Mouse (Mus musculus) cerebellum, adult 2 months (tissue): ENCODE results near the gene Dynlt1a.
"Not testable (repeated sequence)": the region's sequence is repeated elsewhere in the genome, so short reads cannot be mapped to it uniquely, and the experiment has no call there.

Experiments
- CTCF ChIP-seq: fragments of 200-500 bp; IDR thresholded peaks from 2 replicates; pipeline ENCODE4 v1.5.1; 2011; ENCODE audit warnings: low read depth, mild to moderate bottlenecking, control low read depth, low read length, moderate library complexity, borderline replicate concordance; ENCODE audit not compliant: insufficient read depth
- POLR2A ChIP-seq: fragments of 200-500 bp; IDR thresholded peaks from 2 replicates; pipeline ENCODE4 v1.6.1; 2011; ENCODE audit warnings: low read length, control low read depth, borderline replicate concordance; ENCODE audit not compliant: insufficient read depth

GRCm38 (mm10) chr17:6257070-6257456, 60.2 kb downstream of the Dynlt1a start:
- TF ChIP-seq POLR2A, CTCF: not testable (repeated sequence)
